Mouse (Mus musculus) limb, embryonic 11.5 days (tissue): Measurements from ENCODE around the gene Pcbp4. TPM values are rescaled to one million over a fixed set of nuclear protein-coding genes. Genes with fewer than 3 reads are reported as not detected.

ENCODE experiments used
- ATAC-seq: fragments of 200-750 bp; cut with Nextera tagmentation; 2 replicates; pipeline ENCODE4 v1.8.0; 2017; ENCODE audit warnings: low read depth; ENCODE audit not compliant: insufficient number of reproducible peaks, low FRiP score, low TSS enrichment
- DNase-seq: peaks from one replicate; pipeline ENCODE4 v3.0.0-alpha.2; 2015; ENCODE audit warnings: low spot score
- H3K27ac ChIP-seq: fragments of 300-500 bp; sonication (generic); replicated peaks from 2 replicates; pipeline ENCODE4 v1.5.1; 2014; ENCODE audit warnings: low read depth, mild to moderate bottlenecking, low read length
- H3K27me3 ChIP-seq: fragments of 300-500 bp; sonication (generic); 2 replicates; pipeline ENCODE4 v1.6.1; 2014; ENCODE audit warnings: mild to moderate bottlenecking, low read length, mixed read lengths; ENCODE audit not compliant: control insufficient read depth, insufficient read depth
- H3K36me3 ChIP-seq: fragments of 300-500 bp; sonication (generic); 2 replicates; pipeline ENCODE4 v1.6.1; 2014; ENCODE audit warnings: mild to moderate bottlenecking, low read length, moderate library complexity, mixed read lengths; ENCODE audit not compliant: control insufficient read depth, insufficient read depth
- H3K4me1 ChIP-seq: fragments of 300-500 bp; sonication (generic); 2 replicates; pipeline ENCODE4 v1.6.1; 2014; ENCODE audit warnings: low read length, mixed read lengths; ENCODE audit not compliant: control insufficient read depth, insufficient read depth
- H3K4me2 ChIP-seq: fragments of 300-500 bp; sonication (generic); 2 replicates; pipeline ENCODE4 v1.6.1; 2014; ENCODE audit warnings: low read depth, mild to moderate bottlenecking, moderate library complexity; ENCODE audit not compliant: severe bottlenecking
- H3K4me3 ChIP-seq: fragments of 300-500 bp; sonication (generic); 2 replicates; pipeline ENCODE4 v1.5.1; 2014; ENCODE audit warnings: low read depth, low read length
- H3K9ac ChIP-seq: fragments of 300-500 bp; sonication (generic); 2 replicates; pipeline ENCODE4 v1.6.1; 2014; ENCODE audit warnings: mild to moderate bottlenecking, low read length
- H3K9me3 ChIP-seq: fragments of 300-500 bp; sonication (generic); 2 replicates; pipeline ENCODE4 v1.6.1; 2016; ENCODE audit warnings: low read length; ENCODE audit not compliant: control insufficient read depth
- WGBS: fragments of 180-500 bp; shearing (Covaris S2); extraction: QIAGEN DNeasy Blood & Tissue Kit; methylation state at CpG from one replicate; pipeline ENCODE4 v1.1.7; 2014; 5-methylcytosine and 5-hydroxymethylcytosine counted together
- polyA plus RNA-seq: library from polyadenylated mRNA; unstranded; fragments of >200 nt; fragmentation: Nextera tagmentation; extraction: Ambion mirVana; gene quantifications from 2 replicates; pipeline ENCODE4 v1.2.1, GENCODE M21; 2014

Pcbp4 gene
- polyA plus RNA-seq, 1 experiment from 2014 or later = 172 TPM

- peaks cover 27% of the 10 kb centered on the region for H3K4me1 ChIP-seq
- H3K36me3 ChIP-seq = peaks cover 10% of the 10 kb centered on the region
- WGBS = 83% methylated on average over 16 of the region's 16 CpGs
These were observed 8.7 kb downstream of the Pcbp4 start for GRCm38 (mm10) chr9:106461641-106462429.

GRCm38 (mm10) chr9:106462430-106462800 lies 9.3 kb downstream of the Pcbp4 start:
- H3K27ac ChIP-seq = no peak overlapping the region
- H3K36me3 ChIP-seq = peaks cover 10% of the 10 kb centered on the region
- H3K4me2 ChIP-seq = no peak overlapping the region
- WGBS = 87% methylated on average over 12 of the region's 12 CpGs
- H3K9ac ChIP-seq = no peak overlapping the region
- no peaks in the 10 kb centered on the region for H3K27me3 ChIP-seq
- no peak for ATAC-seq
- no peaks in the 10 kb centered on the region for H3K9me3 ChIP-seq
- H3K4me1 ChIP-seq = peaks cover 21% of the 10 kb centered on the region
- no peak for DNase-seq
- H3K4me3 ChIP-seq = no peak overlapping the region

More at GRCm38 (mm10) chr9:106461641-106462429, 8.7 kb downstream of the Pcbp4 start:
- ATAC-seq (no peak), DNase-seq (no peak)
- Histone ChIP-seq H3K4me2 (no peak overlapping the region), H3K4me3 (no peak overlapping the region), H3K9ac (no peak overlapping the region), H3K27me3 (no peaks in the 10 kb centered on the region), H3K9me3 (no peaks in the 10 kb centered on the region), H3K27ac (no peak overlapping the region)

GRCm38 (mm10) chr9:106463122-106464063 lies 10.3 kb downstream of the Pcbp4 start:
- Histone ChIP-seq H3K36me3 (peaks cover 10% of the 10 kb centered on the region), H3K4me3 (no peak overlapping the region), H3K9ac (peak overlapping the region; percentile 9; the same call in 1 of the 2 replicates), H3K27ac (no peak overlapping the region), H3K4me1 (peaks cover 14% of the 10 kb centered on the region), H3K4me2 (no peak overlapping the region), H3K27me3 (no peaks in the 10 kb centered on the region), H3K9me3 (no peaks in the 10 kb centered on the region)
- DNase-seq = no peak
- 82% methylated on average over 21 of the region's 21 CpGs for WGBS
- no peak for ATAC-seq

DNA sequence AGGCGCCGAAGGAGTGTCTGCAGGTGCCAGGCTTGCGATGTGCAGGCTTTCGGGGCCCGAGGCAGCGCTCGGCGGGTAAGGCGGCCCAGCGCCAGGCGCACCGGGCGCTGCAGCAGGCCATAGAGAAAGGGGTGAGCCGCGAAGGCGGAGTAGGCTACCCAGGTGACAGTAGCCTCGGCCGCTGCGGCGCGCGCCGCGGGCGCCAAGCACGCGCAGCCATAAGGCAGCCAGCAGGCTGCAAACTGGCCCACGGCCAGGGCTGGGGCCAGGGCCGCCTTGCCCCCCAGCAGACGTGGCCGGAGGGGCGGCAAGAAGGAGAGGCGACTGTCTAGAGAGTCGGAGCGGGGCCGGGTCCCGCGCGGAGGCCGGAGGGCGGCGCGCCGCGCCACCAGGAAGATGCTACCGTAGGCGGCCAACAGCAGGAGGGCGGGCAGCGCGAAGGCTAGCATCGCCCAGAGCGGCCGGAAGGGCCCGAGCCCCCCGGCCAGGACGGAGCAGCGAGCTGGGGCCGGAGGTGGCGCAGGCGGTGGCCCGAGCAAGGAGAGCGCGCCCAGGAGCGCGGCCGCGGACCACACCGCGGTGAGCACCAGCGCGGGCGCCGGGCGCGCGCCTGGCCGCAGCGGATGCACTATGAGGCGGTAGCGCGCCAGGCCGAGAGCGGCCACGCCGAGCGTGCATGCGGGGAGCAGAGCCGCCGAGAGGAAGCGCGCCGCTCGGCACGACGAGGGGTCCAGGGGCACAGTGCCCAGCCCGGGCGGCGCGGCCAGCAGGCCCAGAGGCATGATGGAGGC lies 11.9 kb downstream of the Pcbp4 start:
- peak overlapping the region; percentile 49 for H3K4me3 ChIP-seq
- peaks cover 10% of the 10 kb centered on the region for H3K36me3 ChIP-seq
- DNase-seq = peak; percentile 77
- H3K4me2 ChIP-seq = peak overlapping the region; percentile 98
- no peaks in the 10 kb centered on the region for H3K27me3 ChIP-seq
- H3K9me3 ChIP-seq = no peaks in the 10 kb centered on the region
- peak overlapping the region; percentile 83 for H3K9ac ChIP-seq
- peak overlapping the region; percentile 51; the same call in 1 of the 2 replicates for H3K27ac ChIP-seq
- WGBS = 1% methylated on average over 90 of the region's 99 CpGs
- peak; percentile 63 for ATAC-seq
- peaks cover 13% of the 10 kb centered on the region for H3K4me1 ChIP-seq

- Histone ChIP-seq H3K27ac (peak within 1 kb of the TSS; percentile 51; the same call in 1 of the 2 replicates), H3K4me3 (peak within 1 kb of the TSS; percentile 49), H3K36me3 (peaks cover 8% of the 10 kb centered on the region), H3K27me3 (no peaks in the 10 kb centered on the region), H3K4me1 (peaks cover 11% of the 10 kb centered on the region; the same call in 1 of the 2 replicates), H3K9me3 (no peaks in the 10 kb centered on the region), H3K4me2 (peak within 1 kb of the TSS; percentile 98), H3K9ac (peak within 1 kb of the TSS; percentile 83)
- DNase-seq (no peak), ATAC-seq (0 out of 2 replicates have a peak, but pooled peaks have one; percentile 5)
- 29% methylated on average over 26 of the region's 26 CpGs for WGBS
These were observed 12.6 kb downstream of the Pcbp4 start, which contains the start of gene Gpr62 for GRCm38 (mm10) chr9:106465571-106466200. Gpr62 (minus strand) TSS chr9:106465938.

DNA sequence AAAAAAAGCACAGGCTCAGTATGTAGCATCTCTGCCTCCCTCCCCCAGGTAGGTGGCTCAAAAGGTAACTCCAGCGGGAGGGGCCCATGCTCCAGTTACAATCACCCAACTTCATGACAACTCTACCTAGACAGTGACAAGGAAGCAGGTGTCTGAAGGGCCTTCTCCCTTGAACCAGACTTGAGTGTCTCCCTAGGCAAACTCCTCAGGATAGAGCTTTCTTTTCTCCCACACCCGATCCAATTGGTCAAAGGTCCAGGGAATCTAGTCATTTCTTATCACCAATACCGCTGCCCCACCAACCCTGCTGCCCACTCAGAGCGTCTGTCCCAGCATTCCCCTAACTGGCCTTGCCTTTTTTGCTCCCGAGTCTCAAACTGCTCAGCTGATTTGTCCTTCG lies 13.6 kb downstream of the Pcbp4 start:
- DNase-seq = no peak
- Histone ChIP-seq H3K27me3 (no peaks in the 10 kb centered on the region), H3K9ac (no peak overlapping the region), H3K4me1 (peaks cover 11% of the 10 kb centered on the region; the same call in 1 of the 2 replicates), H3K4me2 (no peak overlapping the region), H3K9me3 (no peaks in the 10 kb centered on the region), H3K36me3 (peaks cover 7% of the 10 kb centered on the region), H3K27ac (no peak overlapping the region), H3K4me3 (no peak overlapping the region)
- no peak for ATAC-seq
- WGBS = 90% methylated on average over 6 of the region's 6 CpGs

GRCm38 (mm10) chr9:106467746-106468145 lies 14.7 kb downstream of the Pcbp4 start:
- H3K4me1 ChIP-seq = peaks cover 11% of the 10 kb centered on the region; the same call in 1 of the 2 replicates
- H3K27ac ChIP-seq = no peak overlapping the region
- no peak for ATAC-seq
- no peak overlapping the region for H3K4me3 ChIP-seq
- peaks cover 4% of the 10 kb centered on the region for H3K36me3 ChIP-seq
- H3K9me3 ChIP-seq = no peaks in the 10 kb centered on the region
- no peak overlapping the region for H3K9ac ChIP-seq
- H3K27me3 ChIP-seq = no peaks in the 10 kb centered on the region
- DNase-seq = no peak
- 91% methylated on average over 7 of the region's 7 CpGs for WGBS
- no peak overlapping the region for H3K4me2 ChIP-seq
